Mouse (Mus musculus): ENCODE results near the gene Spon1. TPM values are rescaled to one million over a fixed set of nuclear protein-coding genes. Genes with fewer than 3 reads are reported as not detected.

Gene Spon1
- polyA plus RNA-seq, 1 experiment from 2014 or later: 79.1 TPM

DNA sequence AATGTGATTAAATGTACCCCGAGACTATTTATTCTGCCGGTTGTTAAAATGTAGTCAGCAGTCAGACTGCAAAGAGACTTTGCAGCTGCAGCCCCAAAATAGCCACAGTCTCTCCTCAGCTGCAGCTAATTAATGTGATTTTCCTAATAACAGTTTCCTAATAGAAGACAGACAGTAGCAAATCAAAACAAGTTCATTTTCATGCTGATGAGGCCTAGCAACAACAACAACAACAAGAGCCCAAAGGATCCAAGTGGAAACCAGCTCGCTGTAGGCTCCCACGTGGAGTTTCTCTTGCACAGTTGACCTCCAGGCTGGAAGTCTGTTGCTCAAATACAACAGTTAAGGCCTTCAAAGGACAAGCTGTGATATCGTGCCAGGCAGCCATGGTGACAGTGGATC, 93.7 kb downstream of the Spon1 start:
- H3K27me3 ChIP-seq (ENCODE audit: control insufficient read depth, insufficient read depth, low read length): no peaks in the 10 kb centered on the region
- no peak overlapping the region for H3K4me2 ChIP-seq (ENCODE audit: low read depth)
- no peaks in the 10 kb centered on the region for H3K4me1 ChIP-seq (ENCODE audit: control insufficient read depth, insufficient read depth, low read length)
- 87% methylated on average over 5 of the region's 5 CpGs for WGBS
- DNase-seq (ENCODE audit: low spot score): no peak
- ATAC-seq (ENCODE audit: insufficient read depth, low FRiP score, low TSS enrichment): no peak
- no peak overlapping the region for H3K9ac ChIP-seq (ENCODE audit: low read length)
- H3K36me3 ChIP-seq (ENCODE audit: control insufficient read depth, insufficient read depth, low read length): no peaks in the 10 kb centered on the region
- no peak overlapping the region for H3K4me3 ChIP-seq (ENCODE audit: low read depth, low read length)
- H3K27ac ChIP-seq (ENCODE audit: low read depth, low read length): no peak overlapping the region
- no peaks in the 10 kb centered on the region for H3K9me3 ChIP-seq (ENCODE audit: control insufficient read depth, low read length)

DNA sequence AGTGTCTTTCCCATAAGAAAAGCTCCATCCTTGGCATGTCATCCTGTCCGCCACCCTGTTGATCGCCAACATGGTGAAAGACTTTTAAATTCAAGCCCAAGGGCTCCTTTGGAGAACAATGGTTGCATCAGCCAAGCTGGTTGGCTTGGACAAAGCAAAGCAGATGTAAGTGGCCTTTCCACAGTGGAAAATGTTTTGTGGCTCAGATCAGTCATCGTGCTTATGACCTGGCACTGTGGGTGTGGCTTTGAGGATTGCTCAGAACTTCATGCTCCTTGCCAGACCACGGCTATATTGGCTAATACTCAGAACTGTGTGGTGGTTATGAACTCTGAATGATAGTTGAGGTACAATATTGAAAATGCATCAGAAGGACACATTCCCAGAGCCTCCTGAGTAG, 96.2 kb downstream of the Spon1 start:
- ATAC-seq (ENCODE audit: insufficient read depth, low FRiP score, low TSS enrichment) (no peak), DNase-seq (ENCODE audit: low spot score) (no peak)
- Histone ChIP-seq H3K4me3 (ENCODE audit: low read depth, low read length) (no peak overlapping the region), H3K4me2 (ENCODE audit: low read depth) (no peak overlapping the region), H3K27me3 (ENCODE audit: control insufficient read depth, insufficient read depth, low read length) (no peaks in the 10 kb centered on the region), H3K36me3 (ENCODE audit: control insufficient read depth, insufficient read depth, low read length) (no peaks in the 10 kb centered on the region), H3K27ac (ENCODE audit: low read depth, low read length) (no peak overlapping the region), H3K4me1 (ENCODE audit: control insufficient read depth, insufficient read depth, low read length) (no peaks in the 10 kb centered on the region), H3K9me3 (ENCODE audit: control insufficient read depth, low read length) (no peaks in the 10 kb centered on the region), H3K9ac (ENCODE audit: low read length) (no peak overlapping the region)
- 93% methylated on average over 4 of the region's 4 CpGs for WGBS

DNA sequence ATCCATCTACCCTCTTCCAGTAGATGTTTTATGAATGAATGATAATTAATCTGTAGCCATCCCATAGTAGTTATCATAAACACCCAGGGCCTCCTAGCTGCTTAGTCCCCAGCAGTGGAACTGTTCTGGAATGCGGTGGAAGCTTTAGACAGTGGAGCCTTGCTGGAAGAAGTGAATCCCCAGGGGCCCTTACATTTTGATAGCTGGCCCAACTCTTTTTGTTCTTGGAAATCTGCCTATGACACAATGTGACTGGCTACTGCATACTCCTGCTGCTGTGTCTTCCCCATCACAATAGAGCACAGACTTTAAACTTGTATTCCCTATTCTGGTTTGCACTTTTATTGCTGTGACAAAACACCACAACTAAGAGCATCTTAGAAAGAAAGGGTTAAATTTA, 107.0 kb downstream of the Spon1 start:
- no peaks in the 10 kb centered on the region for H3K27me3 ChIP-seq (ENCODE audit: control insufficient read depth, insufficient read depth, low read length)
- H3K27ac ChIP-seq (ENCODE audit: low read depth, low read length): no peak overlapping the region
- no peak overlapping the region for H3K4me2 ChIP-seq (ENCODE audit: low read depth)
- H3K4me3 ChIP-seq (ENCODE audit: low read depth, low read length): no peak overlapping the region
- WGBS: 86% methylated on average over 1 of the region's 1 CpGs
- H3K9me3 ChIP-seq (ENCODE audit: control insufficient read depth, low read length): no peaks in the 10 kb centered on the region
- no peaks in the 10 kb centered on the region for H3K4me1 ChIP-seq (ENCODE audit: control insufficient read depth, insufficient read depth, low read length)
- DNase-seq (ENCODE audit: low spot score): no peak
- ATAC-seq (ENCODE audit: insufficient read depth, low FRiP score, low TSS enrichment): no peak
- H3K9ac ChIP-seq (ENCODE audit: low read length): no peak overlapping the region
- no peaks in the 10 kb centered on the region for H3K36me3 ChIP-seq (ENCODE audit: control insufficient read depth, insufficient read depth, low read length)

DNA sequence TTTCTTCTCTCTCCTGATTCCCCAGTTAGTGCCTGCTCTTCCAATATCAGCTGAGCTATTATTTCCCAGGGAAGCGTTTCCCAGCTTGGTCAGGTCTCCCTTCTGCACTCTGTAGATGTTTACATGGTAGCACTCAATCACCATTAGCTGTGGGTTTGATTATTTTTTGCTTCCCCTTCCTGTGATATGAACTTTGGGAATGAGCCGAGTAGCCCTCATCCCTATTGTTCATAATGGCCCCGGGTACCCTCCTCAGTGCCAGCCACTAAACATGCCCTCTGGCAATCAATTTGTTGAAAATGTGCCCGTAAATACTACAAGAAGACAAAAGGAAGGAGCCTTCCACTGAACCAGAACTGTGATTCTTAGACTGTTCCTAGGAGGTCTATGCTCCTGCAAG, 111.7 kb downstream of the Spon1 start:
- Histone ChIP-seq H3K36me3 (ENCODE audit: control insufficient read depth, insufficient read depth, low read length) (no peaks in the 10 kb centered on the region), H3K27me3 (ENCODE audit: control insufficient read depth, insufficient read depth, low read length) (no peaks in the 10 kb centered on the region), H3K4me2 (ENCODE audit: low read depth) (no peak overlapping the region), H3K9me3 (ENCODE audit: control insufficient read depth, low read length) (no peaks in the 10 kb centered on the region), H3K4me1 (ENCODE audit: control insufficient read depth, insufficient read depth, low read length) (no peaks in the 10 kb centered on the region), H3K27ac (ENCODE audit: low read depth, low read length) (no peak overlapping the region), H3K9ac (ENCODE audit: low read length) (no peak overlapping the region), H3K4me3 (ENCODE audit: low read depth, low read length) (no peak overlapping the region)
- 91% methylated on average over 4 of the region's 4 CpGs for WGBS
- DNase-seq (ENCODE audit: low spot score) (no peak), ATAC-seq (ENCODE audit: insufficient read depth, low FRiP score, low TSS enrichment) (no peak)

DNA sequence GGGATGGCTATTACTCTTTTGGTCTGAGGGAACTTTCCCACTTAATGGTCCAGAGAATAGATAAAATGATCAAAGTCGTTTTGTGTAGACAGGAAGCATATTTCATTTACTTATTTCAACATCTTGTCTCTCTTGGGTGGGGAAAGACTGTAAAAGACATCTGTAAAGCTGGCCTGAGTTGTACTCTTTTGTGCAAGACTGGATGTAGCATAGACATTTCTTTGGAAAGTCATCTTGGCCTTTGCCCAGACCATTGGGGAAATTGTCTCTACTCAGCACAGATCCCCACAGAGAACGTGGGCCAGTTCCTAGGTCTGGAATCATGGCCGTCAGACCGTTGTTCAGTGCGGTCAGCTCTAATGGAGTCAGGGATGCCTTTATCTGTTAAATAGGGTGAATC, 112.1 kb downstream of the Spon1 start:
- 82% methylated on average over 5 of the region's 5 CpGs for WGBS
- Histone ChIP-seq H3K36me3 (ENCODE audit: control insufficient read depth, insufficient read depth, low read length) (no peaks in the 10 kb centered on the region), H3K27ac (ENCODE audit: low read depth, low read length) (no peak overlapping the region), H3K9me3 (ENCODE audit: control insufficient read depth, low read length) (no peaks in the 10 kb centered on the region), H3K4me3 (ENCODE audit: low read depth, low read length) (no peak overlapping the region), H3K9ac (ENCODE audit: low read length) (no peak overlapping the region), H3K4me2 (ENCODE audit: low read depth) (no peak overlapping the region), H3K27me3 (ENCODE audit: control insufficient read depth, insufficient read depth, low read length) (no peaks in the 10 kb centered on the region), H3K4me1 (ENCODE audit: control insufficient read depth, insufficient read depth, low read length) (no peaks in the 10 kb centered on the region)
- DNase-seq (ENCODE audit: low spot score) (no peak), ATAC-seq (ENCODE audit: insufficient read depth, low FRiP score, low TSS enrichment) (no peak)

DNA sequence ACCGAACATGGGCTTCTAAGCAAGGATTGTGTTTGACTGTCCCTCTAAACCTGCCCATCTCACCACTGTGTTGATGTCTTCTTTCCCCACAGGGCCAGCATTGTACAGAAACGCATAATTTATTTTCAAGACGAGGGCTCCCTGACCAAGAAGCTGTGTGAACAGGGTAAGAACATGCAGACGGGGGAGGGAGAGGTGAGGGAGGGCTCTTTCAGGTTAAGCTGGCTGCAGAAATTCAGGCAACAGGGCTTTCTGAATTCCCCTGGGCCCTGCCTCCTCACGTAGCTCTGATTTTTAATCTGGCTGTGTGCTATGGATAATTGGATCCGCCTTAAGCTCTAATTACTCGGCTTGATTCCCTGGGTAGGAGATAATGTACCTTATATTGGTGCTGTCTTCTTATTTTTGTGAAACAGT, 113.3 kb downstream of the Spon1 start:
- Histone ChIP-seq H3K4me3 (ENCODE audit: low read depth, low read length) (no peak overlapping the region), H3K9ac (ENCODE audit: low read length) (no peak overlapping the region), H3K4me1 (ENCODE audit: control insufficient read depth, insufficient read depth, low read length) (no peaks in the 10 kb centered on the region), H3K36me3 (ENCODE audit: control insufficient read depth, insufficient read depth, low read length) (no peaks in the 10 kb centered on the region), H3K27me3 (ENCODE audit: control insufficient read depth, insufficient read depth, low read length) (no peaks in the 10 kb centered on the region), H3K9me3 (ENCODE audit: control insufficient read depth, low read length) (no peaks in the 10 kb centered on the region), H3K4me2 (ENCODE audit: low read depth) (no peak overlapping the region), H3K27ac (ENCODE audit: low read depth, low read length) (no peak overlapping the region)
- 76% methylated on average over 7 of the region's 7 CpGs for WGBS
- ATAC-seq (ENCODE audit: insufficient read depth, low FRiP score, low TSS enrichment): no peak
- DNase-seq (ENCODE audit: low spot score): peak; percentile 16

DNA sequence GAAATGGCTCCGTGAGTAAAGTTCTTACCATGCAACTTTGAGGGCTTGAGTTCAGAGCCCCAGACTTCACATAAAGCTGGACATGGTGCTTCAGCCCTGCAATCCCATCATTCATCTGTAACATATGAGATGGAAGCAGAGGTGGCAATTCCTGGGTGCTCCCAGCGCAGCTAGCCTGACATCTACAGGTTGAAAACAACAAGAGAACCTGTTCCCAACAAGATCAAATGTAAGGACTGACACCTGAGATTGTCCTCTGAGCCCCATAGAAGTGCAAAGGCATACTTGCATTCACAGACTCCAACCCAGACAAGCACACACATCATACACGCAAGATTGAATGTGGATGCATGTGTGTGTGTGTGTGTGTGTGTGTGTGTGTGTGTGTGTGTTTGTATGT, 114.2 kb downstream of the Spon1 start:
- H3K4me1 ChIP-seq (ENCODE audit: control insufficient read depth, insufficient read depth, low read length): no peaks in the 10 kb centered on the region
- no peak overlapping the region for H3K4me3 ChIP-seq (ENCODE audit: low read depth, low read length)
- ATAC-seq (ENCODE audit: insufficient read depth, low FRiP score, low TSS enrichment) (no peak), DNase-seq (ENCODE audit: low spot score) (no peak)
- no peaks in the 10 kb centered on the region for H3K36me3 ChIP-seq (ENCODE audit: control insufficient read depth, insufficient read depth, low read length)
- no peak overlapping the region for H3K4me2 ChIP-seq (ENCODE audit: low read depth)
- H3K27me3 ChIP-seq (ENCODE audit: control insufficient read depth, insufficient read depth, low read length): no peaks in the 10 kb centered on the region
- no peak overlapping the region for H3K9ac ChIP-seq (ENCODE audit: low read length)
- H3K9me3 ChIP-seq (ENCODE audit: control insufficient read depth, low read length): no peaks in the 10 kb centered on the region
- no peak overlapping the region for H3K27ac ChIP-seq (ENCODE audit: low read depth, low read length)
- WGBS: 92% methylated on average over 3 of the region's 3 CpGs

DNA sequence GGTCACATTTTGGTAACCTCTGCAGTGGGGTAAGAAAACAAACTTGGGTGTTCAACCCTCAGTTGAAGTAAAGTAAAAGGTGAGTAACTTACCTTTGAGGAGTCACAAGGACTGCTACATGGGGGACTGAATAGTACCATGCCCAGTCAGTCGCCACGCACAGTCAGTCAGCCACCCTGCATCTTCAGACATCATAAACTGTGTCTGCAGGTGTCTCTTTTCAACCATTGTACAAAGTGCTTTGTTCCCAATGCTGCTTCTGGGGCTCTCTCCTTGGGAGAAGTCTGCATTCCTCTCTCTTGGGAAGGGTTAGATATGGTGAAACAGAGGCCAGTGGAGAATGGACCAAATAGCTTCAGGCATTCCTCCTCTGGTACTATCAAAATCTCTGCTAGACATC, 125.0 kb downstream of the Spon1 start:
- H3K36me3 ChIP-seq (ENCODE audit: control insufficient read depth, insufficient read depth, low read length): no peaks in the 10 kb centered on the region
- H3K4me2 ChIP-seq (ENCODE audit: low read depth): no peak overlapping the region
- no peak overlapping the region for H3K27ac ChIP-seq (ENCODE audit: low read depth, low read length)
- H3K9ac ChIP-seq (ENCODE audit: low read length): no peak overlapping the region
- 81% methylated on average over 2 of the region's 2 CpGs for WGBS
- H3K4me3 ChIP-seq (ENCODE audit: low read depth, low read length): no peak overlapping the region
- H3K4me1 ChIP-seq (ENCODE audit: control insufficient read depth, insufficient read depth, low read length): no peaks in the 10 kb centered on the region
- no peak for ATAC-seq (ENCODE audit: insufficient read depth, low FRiP score, low TSS enrichment)
- no peaks in the 10 kb centered on the region for H3K27me3 ChIP-seq (ENCODE audit: control insufficient read depth, insufficient read depth, low read length)
- no peaks in the 10 kb centered on the region for H3K9me3 ChIP-seq (ENCODE audit: control insufficient read depth, low read length)
- DNase-seq (ENCODE audit: low spot score): no peak

DNA sequence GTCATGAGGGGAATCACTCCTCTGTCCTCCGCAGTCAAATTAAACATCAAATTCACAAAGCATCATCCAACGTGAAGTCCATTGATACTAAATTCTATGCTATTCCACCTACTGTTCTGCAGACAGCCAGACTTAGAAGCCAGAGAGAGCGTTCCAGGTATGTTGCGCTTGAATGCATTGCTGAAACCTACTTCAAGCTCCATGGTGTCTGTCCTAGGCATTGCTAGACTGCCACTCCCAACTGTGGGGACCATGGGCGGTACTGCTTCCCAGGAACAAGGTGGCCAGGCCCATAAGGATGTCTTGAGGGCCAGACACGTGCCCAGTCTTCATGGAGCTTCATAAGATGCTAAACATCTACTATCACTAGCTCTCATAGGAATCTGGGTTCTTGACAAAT, 125.7 kb downstream of the Spon1 start:
- ATAC-seq (ENCODE audit: insufficient read depth, low FRiP score, low TSS enrichment) (no peak), DNase-seq (ENCODE audit: low spot score) (no peak)
- Histone ChIP-seq H3K27me3 (ENCODE audit: control insufficient read depth, insufficient read depth, low read length) (no peaks in the 10 kb centered on the region), H3K4me2 (ENCODE audit: low read depth) (no peak overlapping the region), H3K36me3 (ENCODE audit: control insufficient read depth, insufficient read depth, low read length) (no peaks in the 10 kb centered on the region), H3K4me3 (ENCODE audit: low read depth, low read length) (no peak overlapping the region), H3K27ac (ENCODE audit: low read depth, low read length) (no peak overlapping the region), H3K4me1 (ENCODE audit: control insufficient read depth, insufficient read depth, low read length) (no peaks in the 10 kb centered on the region), H3K9me3 (ENCODE audit: control insufficient read depth, low read length) (no peaks in the 10 kb centered on the region), H3K9ac (ENCODE audit: low read length) (no peak overlapping the region)
- 93% methylated on average over 6 of the region's 6 CpGs for WGBS

Data from neural tube, embryonic 11.5 days (tissue).